Mouse (Mus musculus) heart, embryonic 14.5 days (tissue): ENCODE results near the gene 4930412O13Rik. TPM values are rescaled to one million over a fixed set of nuclear protein-coding genes. Genes with fewer than 3 reads are reported as not detected.
A peak's percentile ranks its signal among the peaks of the same experiment; 100 is the strongest.

Experiments used
- ATAC-seq: fragments of 200-750 bp; cut with Nextera tagmentation; 2 replicates; pipeline ENCODE4 v1.8.0; 2017; ENCODE audit warnings: low read depth, moderate TSS enrichment; ENCODE audit not compliant: insufficient number of reproducible peaks, insufficient read depth, low FRiP score
- H3K27ac ChIP-seq, 2 experiments: fragments of 200-500 bp in 1 of 2; fragments of 300-500 bp in 1 of 2; sonication (generic) in 1 of 2; replicated peaks in 1 of 2; 2 replicates each; pipeline ENCODE4 v1.5.1; 2012 to 2014; ENCODE audit warnings: low read depth in 2 of 2, low read length in 2 of 2, control low read depth in 1 of 2, mild to moderate bottlenecking in 1 of 2, mixed read lengths in 1 of 2; ENCODE audit not compliant: control insufficient read depth in 1 of 2, insufficient read depth in 1 of 2
- H3K27me3 ChIP-seq: fragments of 300-500 bp; sonication (generic); 2 replicates; pipeline ENCODE4 v1.6.1; 2014; ENCODE audit warnings: mild to moderate bottlenecking, low read length, control low read depth; ENCODE audit not compliant: control insufficient read depth, insufficient read depth
- H3K36me3 ChIP-seq: fragments of 300-500 bp; sonication (generic); 2 replicates; pipeline ENCODE4 v1.6.1; 2014; ENCODE audit warnings: mild to moderate bottlenecking, control low read depth, low read length, mixed read lengths; ENCODE audit not compliant: control insufficient read depth, insufficient read depth
- H3K4me1 ChIP-seq, 2 experiments: fragments of 200-500 bp in 1 of 2; fragments of 300-500 bp in 1 of 2; sonication (generic) in 1 of 2; 2 replicates each; pipeline ENCODE4 v1.6.1; 2012 to 2014; ENCODE audit warnings: low read length in 2 of 2, control low read depth in 1 of 2, mixed read lengths in 1 of 2; ENCODE audit not compliant: control insufficient read depth in 2 of 2, insufficient read depth in 2 of 2
- H3K4me2 ChIP-seq: fragments of 300-500 bp; sonication (generic); 2 replicates; pipeline ENCODE4 v1.6.1; 2014; ENCODE audit warnings: mild to moderate bottlenecking, low read length
- H3K4me3 ChIP-seq, 2 experiments: fragments of 200-500 bp in 1 of 2; fragments of 300-500 bp in 1 of 2; sonication (generic) in 1 of 2; 2 replicates each; pipeline ENCODE4 v1.5.1; 2012 to 2014; ENCODE audit warnings: low read length in 2 of 2, mild to moderate bottlenecking in 2 of 2, control low read depth in 1 of 2, low read depth in 1 of 2, moderate library complexity in 1 of 2; ENCODE audit not compliant: control insufficient read depth in 1 of 2, insufficient read depth in 1 of 2
- H3K9ac ChIP-seq: fragments of 300-500 bp; sonication (generic); 2 replicates; pipeline ENCODE4 v1.6.1; 2014; ENCODE audit warnings: mild to moderate bottlenecking, low read length
- H3K9me3 ChIP-seq: fragments of 300-500 bp; sonication (generic); 2 replicates; pipeline ENCODE4 v1.6.1; 2016; ENCODE audit warnings: low read length, control low read depth; ENCODE audit not compliant: control insufficient read depth
- WGBS: fragments of 180-500 bp; shearing (Covaris S2); extraction: QIAGEN DNeasy Blood & Tissue Kit; methylation state at CpG from one replicate; pipeline ENCODE4 v1.1.7; 2014; 5-methylcytosine and 5-hydroxymethylcytosine counted together
- polyA plus RNA-seq: library from polyadenylated mRNA; unstranded; fragments of >200 nt; fragmentation: Nextera tagmentation; extraction: Ambion mirVana; gene quantifications from 2 replicates; pipeline ENCODE4 v1.2.1, GENCODE M21; 2014

The 4930412O13Rik gene
- polyA plus RNA-seq, 1 experiment from 2014 or later, result 0.57 TPM

GRCm38 (mm10) chr2:9876621-9877325 is 4.3 kb upstream of the 4930412O13Rik start:
- H3K4me1 ChIP-seq, result peaks cover 15 to 20% of the 10 kb centered on the region in 2 experiments

GRCm38 (mm10) chr2:9877326-9877690 is 3.7 kb upstream of the 4930412O13Rik start:
- no peak overlapping the region for H3K27ac ChIP-seq
- H3K4me3 ChIP-seq, result peak overlapping the region; percentile 55 to 60
- H3K9ac ChIP-seq, result peak overlapping the region; percentile 62
- H3K27me3 ChIP-seq, result peaks cover 64% of the 10 kb centered on the region
- H3K36me3 ChIP-seq, result no peaks in the 10 kb centered on the region
- ATAC-seq, result no peak
- peaks cover 13 to 24% of the 10 kb centered on the region in 2 experiments; a peak in 3 of 4 replicates for H3K4me1 ChIP-seq
- H3K4me2 ChIP-seq, result peak overlapping the region; percentile 95
- under 1% methylated on average over 35 of the region's 35 CpGs for WGBS
- H3K9me3 ChIP-seq, result no peaks in the 10 kb centered on the region

More at GRCm38 (mm10) chr2:9876621-9877325, 4.3 kb upstream of the 4930412O13Rik start:
- Histone ChIP-seq H3K27ac (no peak overlapping the region), H3K9ac (peak overlapping the region; percentile 62), H3K9me3 (no peaks in the 10 kb centered on the region), H3K4me2 (peak overlapping the region; percentile 95), H3K4me3 (peak overlapping the region; percentile 55 to 60), H3K27me3 (peaks cover 62% of the 10 kb centered on the region), H3K36me3 (no peaks in the 10 kb centered on the region)
- WGBS, result 6% methylated on average over 31 of the region's 31 CpGs
- no peak for ATAC-seq

DNA sequence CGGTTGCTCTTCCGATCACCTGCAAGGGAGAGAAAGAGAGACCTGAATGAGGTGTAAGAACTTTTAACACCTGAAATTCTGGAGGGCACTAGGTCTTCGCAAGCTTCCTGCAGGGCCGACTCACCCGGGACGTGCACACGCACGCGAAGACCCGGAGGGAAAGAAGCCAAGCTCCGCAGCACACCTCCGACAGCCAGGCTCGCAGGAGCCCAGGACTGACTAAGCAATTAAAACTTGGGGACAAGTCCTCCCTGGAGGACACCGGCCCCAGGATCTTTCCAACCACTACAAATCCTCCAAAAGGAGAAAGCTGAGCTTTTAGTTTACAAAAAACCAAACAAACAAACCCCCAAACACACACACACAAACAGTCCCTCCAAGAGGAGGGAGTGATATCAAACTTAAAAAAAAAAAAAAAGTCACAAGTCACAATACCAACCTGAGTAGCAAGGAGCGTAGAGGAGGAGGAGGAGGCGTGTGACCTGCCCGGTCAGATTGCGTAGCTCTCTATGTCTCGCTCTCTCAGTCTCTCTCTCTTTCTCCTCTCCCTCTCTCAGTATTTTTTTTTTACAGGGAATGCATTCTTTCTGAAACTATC is 3.0 kb upstream of the 4930412O13Rik start:
- Histone ChIP-seq H3K4me1 (peaks cover 16 to 28% of the 10 kb centered on the region in 2 experiments; a peak in 3 of 4 replicates), H3K9me3 (no peaks in the 10 kb centered on the region), H3K4me3 (peak overlapping the region; percentile 55 to 60), H3K27me3 (peaks cover 61% of the 10 kb centered on the region), H3K27ac (peak overlapping the region; percentile 6 to 48), H3K36me3 (no peaks in the 10 kb centered on the region), H3K4me2 (peak overlapping the region; percentile 95), H3K9ac (peak overlapping the region; percentile 62)
- under 1% methylated on average over 19 of the region's 19 CpGs for WGBS
- no peak for ATAC-seq

- H3K4me2 ChIP-seq, result peak overlapping the region; percentile 95
- H3K4me3 ChIP-seq, result peak overlapping the region; percentile 55 to 60
- peak overlapping the region; percentile 6 to 48; a peak in 3 of 4 replicates for H3K27ac ChIP-seq
- peak overlapping the region; percentile 62 for H3K9ac ChIP-seq
- no peaks in the 10 kb centered on the region for H3K36me3 ChIP-seq
- peaks cover 58% of the 10 kb centered on the region for H3K27me3 ChIP-seq
- no peaks in the 10 kb centered on the region for H3K9me3 ChIP-seq
- under 1% methylated on average over 31 of the region's 33 CpGs for WGBS
- peaks cover 18 to 32% of the 10 kb centered on the region in 2 experiments for H3K4me1 ChIP-seq
- ATAC-seq, result peak; percentile 19; the same call in 1 of the 2 replicates
Observed at GRCm38 (mm10) chr2:9878564-9879081, 2.4 kb upstream of the 4930412O13Rik start.

GRCm38 (mm10) chr2:9879092-9879491 is 2.0 kb upstream of the 4930412O13Rik start:
- H3K4me3 ChIP-seq, result peak overlapping the region; percentile 55 to 60

DNA sequence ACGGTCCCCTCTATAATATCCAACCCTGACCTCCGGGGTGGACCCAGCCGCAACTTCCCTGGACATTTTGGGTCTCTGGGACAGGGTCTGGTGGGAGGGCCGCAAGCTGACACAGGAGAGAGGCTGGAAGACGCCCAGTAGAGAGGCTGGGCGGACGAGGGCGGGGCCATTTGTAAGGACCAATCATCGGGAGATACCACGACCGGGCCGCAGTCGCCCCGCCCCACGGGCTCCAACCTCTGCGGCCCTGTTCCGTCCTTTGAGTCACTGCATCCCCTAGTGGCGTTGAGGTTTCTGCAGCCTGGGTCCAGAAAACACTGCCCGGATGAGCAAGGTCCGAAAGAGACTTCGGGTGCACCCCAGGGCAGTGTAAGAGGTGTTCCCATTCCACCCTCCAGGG is 1.6 kb upstream of the 4930412O13Rik start:
- Histone ChIP-seq H3K9me3 (no peaks in the 10 kb centered on the region), H3K4me2 (peak overlapping the region; percentile 95), H3K4me1 (peaks cover 18 to 33% of the 10 kb centered on the region in 2 experiments), H3K9ac (no peak overlapping the region), H3K27ac (no peak overlapping the region), H3K4me3 (peak overlapping the region; percentile 55 to 60), H3K27me3 (peaks cover 56% of the 10 kb centered on the region), H3K36me3 (no peaks in the 10 kb centered on the region)
- peak; percentile 91 for ATAC-seq
- WGBS, result under 1% methylated on average over 21 of the region's 21 CpGs

More at GRCm38 (mm10) chr2:9879092-9879491, 2.0 kb upstream of the 4930412O13Rik start:
- Histone ChIP-seq H3K9ac (peak overlapping the region; percentile 62), H3K27me3 (peaks cover 58% of the 10 kb centered on the region), H3K9me3 (no peaks in the 10 kb centered on the region), H3K27ac (peak overlapping the region in 1 of 2 experiments; percentile 20; a peak in 1 of 4 replicates), H3K36me3 (no peaks in the 10 kb centered on the region), H3K4me2 (peak overlapping the region; percentile 95), H3K4me1 (peaks cover 18 to 32% of the 10 kb centered on the region in 2 experiments)
- under 1% methylated on average over 22 of the region's 22 CpGs for WGBS
- no peak for ATAC-seq

DNA sequence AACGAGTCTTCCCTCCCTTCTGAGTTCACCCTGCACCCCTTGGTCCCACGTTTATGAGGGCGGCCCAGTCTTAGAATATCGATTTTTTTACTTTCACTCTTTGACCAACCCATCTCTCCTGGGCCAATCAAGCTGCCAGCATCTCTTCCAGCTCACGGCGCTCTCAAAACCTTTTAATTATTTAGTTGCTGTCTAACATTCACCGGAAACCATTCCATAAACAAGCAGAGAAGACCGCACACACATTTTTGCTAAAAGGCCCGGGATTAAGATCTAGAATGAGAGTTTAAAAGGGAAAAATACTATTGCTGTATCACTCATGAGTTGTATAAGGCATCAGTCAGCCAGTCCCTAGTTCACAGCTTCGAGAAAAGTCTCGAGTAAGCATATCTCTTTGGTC is 781 bp upstream of the 4930412O13Rik start:
- ATAC-seq, result no peak
- Histone ChIP-seq H3K4me3 (peak overlapping the region in 1 of 2 experiments; percentile 55; a peak in 2 of 4 replicates), H3K36me3 (no peaks in the 10 kb centered on the region), H3K9me3 (no peaks in the 10 kb centered on the region), H3K27ac (no peak overlapping the region), H3K27me3 (peaks cover 55% of the 10 kb centered on the region), H3K4me1 (peaks cover 14 to 35% of the 10 kb centered on the region in 2 experiments), H3K4me2 (peak overlapping the region; percentile 95), H3K9ac (no peak overlapping the region)
- 5% methylated on average over 11 of the region's 11 CpGs for WGBS
